Mouse (Mus musculus) small intestine, adult 2 months (tissue): ENCODE measurements around the gene Gtf3c2. TPM values are rescaled to one million over a fixed set of nuclear protein-coding genes. Genes with fewer than 3 reads are reported as not detected.

Experiments
- H3K27ac ChIP-seq: fragments of 200-500 bp; 2 replicates; pipeline ENCODE4 v1.5.1; 2012; ENCODE audit warnings: low read depth, low read length, control low read depth, inconsistent platforms; ENCODE audit not compliant: insufficient read depth
- H3K27me3 ChIP-seq: fragments of 200-500 bp; 2 replicates; pipeline ENCODE4 v1.6.1; 2012; ENCODE audit warnings: mild to moderate bottlenecking, moderate library complexity, low read length, inconsistent platforms; ENCODE audit not compliant: control insufficient read depth, insufficient read depth
- H3K36me3 ChIP-seq: fragments of 200-500 bp; 2 replicates; pipeline ENCODE4 v1.6.1; 2012; ENCODE audit warnings: mild to moderate bottlenecking, low read length, control low read depth, inconsistent platforms; ENCODE audit not compliant: control insufficient read depth, insufficient read depth
- H3K4me1 ChIP-seq: fragments of 200-500 bp; 2 replicates; pipeline ENCODE4 v1.6.1; 2012; ENCODE audit warnings: low read length, inconsistent platforms, mixed read lengths; ENCODE audit not compliant: control insufficient read depth, insufficient read depth, insufficient read length
- H3K4me3 ChIP-seq: fragments of 200-500 bp; 2 replicates; pipeline ENCODE4 v1.5.1; 2012; ENCODE audit warnings: low read depth, mild to moderate bottlenecking, control low read depth, inconsistent platforms, low read length, moderate library complexity
- CTCF ChIP-seq: fragments of 200-500 bp; IDR thresholded peaks from 2 replicates; pipeline ENCODE4 v1.5.1; 2012; ENCODE audit warnings: low read depth, mild to moderate bottlenecking, control low read depth, inconsistent platforms, low read length, moderate library complexity, mixed read lengths; ENCODE audit not compliant: insufficient replicate concordance, insufficient read length; ENCODE audit errors: extremely low read depth
- POLR2A ChIP-seq: fragments of 200-500 bp; IDR thresholded peaks from 2 replicates; pipeline ENCODE4 v1.6.1; 2012; ENCODE audit warnings: low read depth, mild to moderate bottlenecking, control low read depth, inconsistent platforms, low read length, moderate library complexity
- WGBS: fragments of 180-500 bp; shearing (Covaris S2); methylation state at CpG from one replicate; pipeline ENCODE4 v1.1.7; 2018; 5-methylcytosine and 5-hydroxymethylcytosine counted together
- polyA plus RNA-seq: library from polyadenylated mRNA; depleted of rRNA; stranded (reverse); fragments of >200 nt; gene quantifications from 2 replicates; pipeline ENCODE4 v1.2.3, GENCODE M21; 2012

The Gtf3c2 gene
- polyA plus RNA-seq, 1 experiment: 21.9 TPM

GRCm38 (mm10) chr5:31201742-31202590 lies 22.0 kb upstream of the Gtf3c2 start, which contains the start of gene Zfp513:
TSS of gene Zfp513 (minus strand) at chr5:31202303.
- peaks cover 60% of the 10 kb centered on the region for H3K36me3 ChIP-seq
- WGBS: under 1% methylated on average over 53 of the region's 53 CpGs
- TF ChIP-seq POLR2A: peak; percentile 81; the same call in 1 of the 2 replicates
- TF ChIP-seq CTCF: no peak

GRCm38 (mm10) chr5:31201042-31201741 lies 21.2 kb upstream of the Gtf3c2 start:
- H3K4me3 ChIP-seq: peak overlapping the region; percentile 75
- TF ChIP-seq CTCF: no peak
- TF ChIP-seq POLR2A: no peak
- no peaks in the 10 kb centered on the region for H3K27me3 ChIP-seq
- H3K4me1 ChIP-seq: peaks cover 8% of the 10 kb centered on the region
- WGBS: 7% methylated on average over 13 of the region's 13 CpGs
- peak overlapping the region; percentile 67 for H3K27ac ChIP-seq
- peaks cover 64% of the 10 kb centered on the region for H3K36me3 ChIP-seq

More at GRCm38 (mm10) chr5:31201742-31202590, 22.0 kb upstream of the Gtf3c2 start, which contains the start of gene Zfp513:
- Histone ChIP-seq H3K27ac (peak within 1 kb of the TSS; percentile 75), H3K4me1 (peaks cover 8% of the 10 kb centered on the region), H3K4me3 (peak within 1 kb of the TSS; percentile 75), H3K27me3 (no peaks in the 10 kb centered on the region)

GRCm38 (mm10) chr5:31200327-31200768 lies 20.4 kb upstream of the Gtf3c2 start:
- TF ChIP-seq POLR2A (no peak), CTCF (no peak)
- peaks cover 65% of the 10 kb centered on the region for H3K36me3 ChIP-seq
- no peak overlapping the region for H3K4me3 ChIP-seq
- H3K27ac ChIP-seq: no peak overlapping the region
- 91% methylated on average over 27 of the region's 27 CpGs for WGBS
- H3K4me1 ChIP-seq: peaks cover 8% of the 10 kb centered on the region
- H3K27me3 ChIP-seq: no peaks in the 10 kb centered on the region

- 72% methylated on average over 9 of the region's 9 CpGs for WGBS
- Histone ChIP-seq H3K4me1 (peaks cover 8% of the 10 kb centered on the region), H3K27ac (no peak overlapping the region), H3K27me3 (no peaks in the 10 kb centered on the region), H3K4me3 (no peak overlapping the region), H3K36me3 (peaks cover 66% of the 10 kb centered on the region)
- 0 out of 2 replicates have a peak, but pooled peaks have one; percentile 3 for TF ChIP-seq CTCF
- no peak for TF ChIP-seq POLR2A
Measured at GRCm38 (mm10) chr5:31199893-31200292, 19.9 kb upstream of the Gtf3c2 start.

GRCm38 (mm10) chr5:31199321-31199892 lies 19.5 kb upstream of the Gtf3c2 start:
- Histone ChIP-seq H3K27me3 (no peaks in the 10 kb centered on the region), H3K36me3 (peaks cover 67% of the 10 kb centered on the region), H3K4me3 (no peak overlapping the region), H3K27ac (no peak overlapping the region), H3K4me1 (peaks cover 8% of the 10 kb centered on the region)
- no peak for TF ChIP-seq POLR2A
- no peak for TF ChIP-seq CTCF
- WGBS: 91% methylated on average over 19 of the region's 19 CpGs

GRCm38 (mm10) chr5:31198616-31199320 lies 18.8 kb upstream of the Gtf3c2 start:
- H3K27ac ChIP-seq: no peak overlapping the region
- 84% methylated on average over 5 of the region's 5 CpGs for WGBS
- H3K36me3 ChIP-seq: peaks cover 65% of the 10 kb centered on the region
- H3K4me3 ChIP-seq: no peak overlapping the region
- peaks cover 8% of the 10 kb centered on the region for H3K4me1 ChIP-seq
- TF ChIP-seq CTCF: no peak
- TF ChIP-seq POLR2A: no peak
- H3K27me3 ChIP-seq: no peaks in the 10 kb centered on the region
